Mouse (Mus musculus): ENCODE results near the gene Ncstn. TPM values are rescaled to one million over a fixed set of nuclear protein-coding genes. Genes with fewer than 3 reads are reported as not detected.

The Ncstn gene
- polyA plus RNA-seq, 1 experiment from 2014 or later, result 107 TPM

DNA sequence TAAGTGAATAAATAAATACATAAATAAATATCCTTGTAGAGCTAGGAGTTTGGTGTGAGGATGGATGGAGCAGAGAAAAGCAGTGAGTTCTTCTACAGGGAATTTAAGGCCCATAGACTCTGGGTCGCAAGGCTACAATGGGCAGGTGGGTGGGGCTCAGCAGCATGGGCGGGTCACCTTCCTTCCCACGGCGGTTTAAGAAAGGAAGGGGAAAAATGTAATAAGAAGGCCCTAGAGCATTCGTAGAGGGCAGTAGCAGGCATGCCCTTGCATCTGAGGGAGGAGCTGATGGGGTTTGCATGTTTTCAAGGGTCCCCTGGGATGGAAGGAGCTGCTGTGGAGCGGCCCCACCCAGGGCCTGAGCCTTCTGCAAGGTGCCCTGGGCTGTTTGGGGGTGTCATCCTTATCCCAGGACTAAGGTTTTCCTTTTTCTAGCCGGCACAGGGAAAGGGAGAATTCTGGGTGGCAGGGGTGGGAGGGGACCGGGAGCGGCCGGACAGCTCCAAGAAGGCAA is 29.8 kb downstream of the Ncstn start:
- no peak overlapping the region for H3K27ac ChIP-seq (ENCODE audit: low read length)
- no peaks in the 10 kb centered on the region for H3K9me3 ChIP-seq (replicated peaks; ENCODE audit: control insufficient read depth, low read length, poor library complexity, severe bottlenecking)
- H3K4me3 ChIP-seq (ENCODE audit: low read depth, low read length), result no peak overlapping the region
- no peak for ATAC-seq
- peak overlapping the region; percentile 85 for H3K4me2 ChIP-seq (ENCODE audit: low read length)
- 16% methylated on average over 10 of the region's 10 CpGs for WGBS
- no peaks in the 10 kb centered on the region; the same call in 1 of the 2 replicates for H3K27me3 ChIP-seq (ENCODE audit: control insufficient read depth, insufficient read depth, low read depth, low read length)
- H3K36me3 ChIP-seq (ENCODE audit: control insufficient read depth, insufficient read depth, low read length), result no peaks in the 10 kb centered on the region
- H3K4me1 ChIP-seq (ENCODE audit: control insufficient read depth, insufficient read depth, low read length), result peaks cover 36% of the 10 kb centered on the region
- peak overlapping the region; percentile 46; the same call in 1 of the 2 replicates for H3K9ac ChIP-seq (ENCODE audit: low read depth, low read length)

DNA sequence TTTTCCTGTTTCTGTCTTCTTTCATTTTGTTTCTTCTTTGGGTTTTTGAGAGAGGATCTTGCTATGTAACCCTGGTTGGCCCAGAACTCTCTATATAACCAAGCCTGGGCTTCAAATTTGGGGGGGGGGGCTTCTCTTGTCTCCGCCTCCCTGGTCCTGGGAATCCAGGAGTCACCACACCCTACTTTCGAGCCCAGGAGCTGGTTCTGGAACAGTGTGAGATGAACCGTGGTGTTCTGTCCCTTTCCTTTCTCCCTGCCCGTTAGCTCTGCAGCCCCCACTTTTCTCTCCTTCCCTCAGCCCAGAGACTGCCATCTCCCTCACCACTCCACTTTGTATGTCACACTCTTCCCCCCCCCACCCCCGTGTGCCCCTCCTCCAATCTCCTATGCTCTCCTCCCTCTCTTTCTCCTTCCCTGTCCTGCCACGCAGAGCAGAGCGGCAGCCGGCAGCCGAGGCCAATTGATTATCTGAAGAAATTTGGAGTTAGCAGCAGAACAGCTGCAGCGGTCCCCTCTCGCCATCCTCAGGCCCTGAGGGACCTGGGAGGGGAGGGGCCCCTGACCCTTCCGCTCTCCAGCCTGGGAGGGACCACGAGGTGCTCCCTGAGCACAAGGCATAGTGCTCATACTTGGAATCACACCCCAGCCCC is 33.3 kb downstream of the Ncstn start:
- H3K9me3 ChIP-seq (replicated peaks; ENCODE audit: control insufficient read depth, low read length, poor library complexity, severe bottlenecking), result no peaks in the 10 kb centered on the region
- peak overlapping the region; percentile 10; the same call in 1 of the 2 replicates for H3K9ac ChIP-seq (ENCODE audit: low read depth, low read length)
- peaks cover 36% of the 10 kb centered on the region for H3K4me1 ChIP-seq (ENCODE audit: control insufficient read depth, insufficient read depth, low read length)
- H3K27ac ChIP-seq (ENCODE audit: low read length), result peak overlapping the region; percentile 76
- H3K27me3 ChIP-seq (ENCODE audit: control insufficient read depth, insufficient read depth, low read depth, low read length), result no peaks in the 10 kb centered on the region
- ATAC-seq, result peak; percentile 37
- no peak overlapping the region for H3K4me3 ChIP-seq (ENCODE audit: low read depth, low read length)
- H3K4me2 ChIP-seq (ENCODE audit: low read length), result peak overlapping the region; percentile 10; the same call in 1 of the 2 replicates
- 14% methylated on average over 13 of the region's 13 CpGs for WGBS
- no peaks in the 10 kb centered on the region for H3K36me3 ChIP-seq (ENCODE audit: control insufficient read depth, insufficient read depth, low read length)

DNA sequence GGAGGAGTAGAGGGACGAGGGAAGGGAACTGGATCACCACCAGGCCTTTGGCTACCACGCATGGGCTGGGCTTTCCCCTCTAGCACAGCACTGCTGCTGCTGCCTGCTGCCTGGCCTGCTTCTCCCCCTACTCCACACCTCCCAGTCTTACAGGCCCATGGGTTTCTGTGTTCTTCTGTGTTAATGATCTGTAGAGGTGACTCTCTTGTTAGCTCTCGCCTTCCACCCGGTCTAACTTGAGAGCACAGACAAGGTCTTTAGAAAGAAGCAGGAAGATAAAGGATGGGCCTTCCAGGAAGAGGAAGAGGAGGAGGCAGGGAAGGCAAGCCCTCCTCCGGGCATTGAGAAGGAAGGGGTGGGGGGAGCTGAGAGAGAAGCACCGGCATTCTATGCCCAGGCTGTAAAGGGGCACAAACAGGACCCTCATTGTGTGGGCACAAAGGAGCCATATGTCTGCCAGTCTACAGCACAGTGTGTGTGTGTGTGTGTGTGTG is 34.3 kb downstream of the Ncstn start:
- peak overlapping the region; percentile 1; the same call in 1 of the 2 replicates for H3K9ac ChIP-seq (ENCODE audit: low read depth, low read length)
- H3K27ac ChIP-seq (ENCODE audit: low read length), result peak overlapping the region; percentile 76
- no peaks in the 10 kb centered on the region for H3K27me3 ChIP-seq (ENCODE audit: control insufficient read depth, insufficient read depth, low read depth, low read length)
- H3K4me3 ChIP-seq (ENCODE audit: low read depth, low read length), result no peak overlapping the region
- ATAC-seq, result peak; percentile 69
- WGBS, result 11% methylated on average over 6 of the region's 6 CpGs
- H3K36me3 ChIP-seq (ENCODE audit: control insufficient read depth, insufficient read depth, low read length), result no peaks in the 10 kb centered on the region
- H3K4me2 ChIP-seq (ENCODE audit: low read length), result peak overlapping the region; percentile 12; the same call in 1 of the 2 replicates
- no peaks in the 10 kb centered on the region for H3K9me3 ChIP-seq (replicated peaks; ENCODE audit: control insufficient read depth, low read length, poor library complexity, severe bottlenecking)
- H3K4me1 ChIP-seq (ENCODE audit: control insufficient read depth, insufficient read depth, low read length), result peaks cover 30% of the 10 kb centered on the region

DNA sequence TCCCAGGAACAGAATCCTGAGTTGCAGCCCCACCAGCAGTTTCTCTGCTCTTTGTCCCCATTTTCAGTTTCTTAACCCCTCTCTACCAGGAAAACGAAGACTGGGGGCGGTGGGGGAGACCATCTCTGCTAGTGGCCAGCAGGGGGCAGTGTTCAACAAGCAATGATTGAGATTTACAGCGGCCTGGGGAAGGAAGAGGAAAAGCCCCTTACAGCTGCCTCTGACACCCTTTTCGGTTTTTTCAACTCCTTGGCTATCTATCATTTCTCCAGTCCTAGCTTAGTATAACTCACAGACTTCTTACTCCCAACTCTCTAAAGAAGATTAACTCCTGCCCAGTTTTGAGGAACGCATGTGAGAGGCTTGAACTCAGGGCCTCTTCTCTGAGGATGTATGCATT is 35.7 kb downstream of the Ncstn start:
- Histone ChIP-seq H3K27ac (ENCODE audit: low read length) (no peak overlapping the region), H3K9me3 (replicated peaks; ENCODE audit: control insufficient read depth, low read length, poor library complexity, severe bottlenecking) (no peaks in the 10 kb centered on the region), H3K4me3 (ENCODE audit: low read depth, low read length) (no peak overlapping the region), H3K4me1 (ENCODE audit: control insufficient read depth, insufficient read depth, low read length) (peaks cover 23% of the 10 kb centered on the region), H3K4me2 (ENCODE audit: low read length) (no peak overlapping the region), H3K9ac (ENCODE audit: low read depth, low read length) (no peak overlapping the region), H3K36me3 (ENCODE audit: control insufficient read depth, insufficient read depth, low read length) (no peaks in the 10 kb centered on the region), H3K27me3 (ENCODE audit: control insufficient read depth, insufficient read depth, low read depth, low read length) (no peaks in the 10 kb centered on the region)
- ATAC-seq, result no peak
- WGBS, result 13% methylated on average over 5 of the region's 5 CpGs

DNA sequence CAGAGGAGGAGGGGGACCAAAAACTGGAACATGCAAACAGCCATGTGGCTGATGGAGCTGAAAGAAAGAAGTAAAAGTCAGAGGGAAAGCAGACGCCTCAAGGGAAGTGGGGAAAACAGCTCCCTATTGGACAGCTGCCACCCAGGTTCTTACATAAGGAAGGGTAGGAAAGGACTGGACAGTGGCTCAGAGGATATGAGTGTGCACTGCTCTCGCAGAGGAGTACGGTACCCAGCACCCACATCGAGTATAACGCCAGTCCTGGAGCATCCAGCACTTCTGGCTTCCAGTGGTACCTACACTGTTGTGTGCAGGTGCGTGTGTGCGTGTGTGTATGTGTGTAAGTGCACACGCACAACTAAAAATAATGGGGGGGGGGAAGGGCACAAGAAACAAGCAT is 36.2 kb downstream of the Ncstn start:
- Histone ChIP-seq H3K36me3 (ENCODE audit: control insufficient read depth, insufficient read depth, low read length) (no peaks in the 10 kb centered on the region), H3K4me2 (ENCODE audit: low read length) (no peak overlapping the region), H3K9me3 (replicated peaks; ENCODE audit: control insufficient read depth, low read length, poor library complexity, severe bottlenecking) (no peaks in the 10 kb centered on the region), H3K4me1 (ENCODE audit: control insufficient read depth, insufficient read depth, low read length) (peaks cover 23% of the 10 kb centered on the region), H3K27ac (ENCODE audit: low read length) (no peak overlapping the region), H3K9ac (ENCODE audit: low read depth, low read length) (no peak overlapping the region), H3K27me3 (ENCODE audit: control insufficient read depth, insufficient read depth, low read depth, low read length) (no peaks in the 10 kb centered on the region), H3K4me3 (ENCODE audit: low read depth, low read length) (no peak overlapping the region)
- WGBS, result 76% methylated on average over 8 of the region's 8 CpGs
- ATAC-seq, result no peak

DNA sequence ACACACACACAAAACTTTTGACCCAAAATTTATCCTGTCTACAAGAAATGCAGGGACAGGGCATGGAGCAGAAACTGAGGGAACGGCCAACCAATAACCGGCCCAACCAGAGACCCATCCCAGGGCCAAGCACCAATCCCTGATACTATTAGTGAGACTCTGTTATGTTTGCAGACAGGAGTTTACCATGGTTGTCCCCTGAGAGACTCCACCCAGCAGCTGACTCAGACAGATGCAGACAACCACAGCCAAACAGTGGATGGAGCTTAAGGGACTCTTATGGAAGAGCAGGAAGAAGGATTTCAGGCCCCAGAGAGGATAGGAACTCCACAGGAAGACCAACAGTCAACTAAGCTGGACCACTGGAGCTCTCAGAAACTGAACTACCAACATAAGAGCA is 52.7 kb downstream of the Ncstn start:
- Histone ChIP-seq H3K27me3 (ENCODE audit: control insufficient read depth, insufficient read depth, low read depth, low read length) (no peaks in the 10 kb centered on the region), H3K4me2 (ENCODE audit: low read length) (no peak overlapping the region), H3K4me3 (ENCODE audit: low read depth, low read length) (no peak overlapping the region), H3K36me3 (ENCODE audit: control insufficient read depth, insufficient read depth, low read length) (no peaks in the 10 kb centered on the region), H3K9ac (ENCODE audit: low read depth, low read length) (no peak overlapping the region), H3K9me3 (replicated peaks; ENCODE audit: control insufficient read depth, low read length, poor library complexity, severe bottlenecking) (no peaks in the 10 kb centered on the region), H3K4me1 (ENCODE audit: control insufficient read depth, insufficient read depth, low read length) (peaks cover 17% of the 10 kb centered on the region), H3K27ac (ENCODE audit: low read length) (no peak overlapping the region)
- WGBS, result 98% methylated on average over 2 of the region's 2 CpGs
- ATAC-seq, result no peak

DNA sequence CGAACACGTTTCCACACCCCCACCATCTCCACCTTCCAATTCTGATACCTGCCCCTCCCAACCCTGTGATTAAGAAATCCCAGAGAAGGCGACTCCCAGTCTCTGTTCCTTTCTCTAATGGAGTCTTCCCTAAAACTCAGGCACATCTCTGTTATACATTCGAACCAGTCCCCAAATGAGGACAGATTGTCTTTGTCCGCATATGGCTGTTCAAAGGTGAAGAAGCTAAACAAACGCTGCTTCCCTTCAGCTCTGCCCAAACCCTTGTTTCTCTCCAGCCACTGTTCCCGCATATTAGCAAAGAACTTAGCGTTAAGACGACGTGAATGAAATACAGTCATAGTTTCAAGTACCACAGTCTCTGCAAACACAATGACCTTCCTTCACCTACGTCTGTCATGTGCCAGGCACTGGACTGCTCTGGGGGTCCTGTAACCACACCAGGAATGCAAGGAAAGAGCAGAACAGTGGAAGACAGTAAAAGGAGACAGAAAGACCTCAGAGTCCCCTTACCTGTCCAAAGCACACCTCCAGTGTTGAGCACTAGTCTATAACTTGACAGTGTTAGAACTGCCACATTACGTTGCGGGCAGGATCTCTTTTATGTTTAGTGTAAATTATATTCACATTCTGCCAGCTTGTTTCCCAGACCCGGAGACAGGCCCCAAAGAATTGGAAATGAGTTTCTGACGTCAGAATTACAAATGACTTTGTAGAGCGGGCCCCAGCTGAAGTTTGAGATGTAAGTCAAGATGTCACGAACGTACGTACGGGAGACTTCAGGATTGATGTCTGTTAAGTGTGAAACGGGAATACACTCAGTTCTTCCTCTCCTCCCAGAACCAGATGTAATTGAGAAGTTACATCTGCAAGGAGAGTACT is 54.0 kb downstream of the Ncstn start, which contains the start of gene Vangl2:
TSS of gene Vangl2 (minus strand) at position 51 of the 882 bp plus-strand sequence.
- H3K27ac ChIP-seq (ENCODE audit: low read length), result peak within 1 kb of the TSS; percentile 98
- no peak for ATAC-seq
- no peaks in the 10 kb centered on the region for H3K27me3 ChIP-seq (ENCODE audit: control insufficient read depth, insufficient read depth, low read depth, low read length)
- 22% methylated on average over 21 of the region's 21 CpGs for WGBS
- peak within 1 kb of the TSS; percentile 72 for H3K4me2 ChIP-seq (ENCODE audit: low read length)
- H3K9ac ChIP-seq (ENCODE audit: low read depth, low read length), result peak within 1 kb of the TSS; percentile 95
- peak within 1 kb of the TSS; percentile 81 for H3K4me3 ChIP-seq (ENCODE audit: low read depth, low read length)
- H3K9me3 ChIP-seq (replicated peaks; ENCODE audit: control insufficient read depth, low read length, poor library complexity, severe bottlenecking), result no peaks in the 10 kb centered on the region
- no peaks in the 10 kb centered on the region for H3K36me3 ChIP-seq (ENCODE audit: control insufficient read depth, insufficient read depth, low read length)
- H3K4me1 ChIP-seq (ENCODE audit: control insufficient read depth, insufficient read depth, low read length), result peaks cover 30% of the 10 kb centered on the region

DNA sequence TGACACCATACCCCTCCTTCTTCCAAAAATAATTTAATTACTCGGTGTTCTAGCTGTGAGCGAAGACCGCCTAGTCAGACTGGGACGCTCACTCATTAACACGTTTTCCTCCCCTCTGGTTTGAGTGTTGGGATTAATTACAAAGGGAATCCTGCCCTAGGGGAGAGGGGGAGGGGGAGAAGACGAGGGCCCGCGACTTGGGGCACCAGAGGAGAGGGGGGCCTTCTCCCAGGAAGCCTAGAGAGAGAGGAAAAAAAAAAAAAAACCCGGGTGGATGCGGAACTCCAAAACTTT is 54.8 kb downstream of the Ncstn start:
- peak overlapping the region; percentile 95 for H3K9ac ChIP-seq (ENCODE audit: low read depth, low read length)
- no peaks in the 10 kb centered on the region for H3K9me3 ChIP-seq (replicated peaks; ENCODE audit: control insufficient read depth, low read length, poor library complexity, severe bottlenecking)
- no peaks in the 10 kb centered on the region for H3K36me3 ChIP-seq (ENCODE audit: control insufficient read depth, insufficient read depth, low read length)
- peaks cover 35% of the 10 kb centered on the region for H3K4me1 ChIP-seq (ENCODE audit: control insufficient read depth, insufficient read depth, low read length)
- peak overlapping the region; percentile 98 for H3K27ac ChIP-seq (ENCODE audit: low read length)
- ATAC-seq, result peak; percentile 26
- H3K4me2 ChIP-seq (ENCODE audit: low read length), result peak overlapping the region; percentile 72
- H3K4me3 ChIP-seq (ENCODE audit: low read depth, low read length), result peak overlapping the region; percentile 81
- no peaks in the 10 kb centered on the region for H3K27me3 ChIP-seq (ENCODE audit: control insufficient read depth, insufficient read depth, low read depth, low read length)
- 4% methylated on average over 10 of the region's 10 CpGs for WGBS

Measured in midbrain, embryonic 16.5 days (tissue).